Mouse (Mus musculus) spleen, adult 2 months (tissue): Measurements from ENCODE around the gene Rad51ap1.

Experiments
- CTCF ChIP-seq: fragments of 200-500 bp; IDR thresholded peaks from 2 replicates; pipeline ENCODE4 v1.5.1; 2011; ENCODE audit warnings: mild to moderate bottlenecking, inconsistent platforms; ENCODE audit not compliant: insufficient read depth, insufficient read length, insufficient replicate concordance; ENCODE audit errors: extremely low read depth
- POLR2A ChIP-seq: fragments of 200-500 bp; IDR thresholded peaks from 2 replicates; pipeline ENCODE4 v1.6.1; 2011; ENCODE audit warnings: low read depth, low read length, inconsistent platforms

GRCm38 (mm10) chr6:126938853-126939486 lies 417 bp downstream of the Rad51ap1 start:
- no peak for TF ChIP-seq POLR2A
- no peak for TF ChIP-seq CTCF
